Mouse (Mus musculus) limb, embryonic 14.5 days (tissue): ENCODE measurements at regions not wholly inside any gene's neighbourhood (a gene's known extent, or its start where the extent isn't known, plus 50 kb on each side); places are given as distances from the start of the nearest gene placed in this dataset.

Source experiments
- ATAC-seq: fragments of 200-750 bp; cut with Nextera tagmentation; 2 replicates; pipeline ENCODE4 v1.8.0; 2017; ENCODE audit warnings: low read depth, moderate number of reproducible peaks, moderate TSS enrichment; ENCODE audit not compliant: low FRiP score
- DNase-seq: peaks from one replicate; pipeline ENCODE4 v3.0.0-alpha.2; 2015; ENCODE audit warnings: low spot score
- H3K27ac ChIP-seq: fragments of 300-500 bp; sonication (generic); replicated peaks from 2 replicates; pipeline ENCODE4 v1.5.1; 2014; ENCODE audit warnings: low read depth, mild to moderate bottlenecking, low read length, moderate library complexity, mixed read lengths
- H3K27me3 ChIP-seq: fragments of 300-500 bp; sonication (generic); 2 replicates; pipeline ENCODE4 v1.6.1; 2014; ENCODE audit warnings: low read length, mixed read lengths; ENCODE audit not compliant: control insufficient read depth, insufficient read depth
- H3K36me3 ChIP-seq: fragments of 300-500 bp; sonication (generic); 2 replicates; pipeline ENCODE4 v1.6.1; 2014; ENCODE audit warnings: mild to moderate bottlenecking, low read length, moderate library complexity, mixed read lengths; ENCODE audit not compliant: control insufficient read depth, insufficient read depth
- H3K4me1 ChIP-seq: fragments of 300-500 bp; sonication (generic); 2 replicates; pipeline ENCODE4 v1.6.1; 2014; ENCODE audit warnings: antibody characterized with exemption, low read length, mixed read lengths; ENCODE audit not compliant: control insufficient read depth, insufficient read depth
- H3K4me2 ChIP-seq: fragments of 300-500 bp; sonication (generic); replicated peaks from 2 replicates; pipeline ENCODE4 v1.6.1; 2014; ENCODE audit warnings: low read depth, mild to moderate bottlenecking, low read length, moderate library complexity; ENCODE audit not compliant: severe bottlenecking
- H3K4me3 ChIP-seq: fragments of 300-500 bp; sonication (generic); replicated peaks from 2 replicates; pipeline ENCODE4 v1.5.1; 2014; ENCODE audit warnings: low read length
- H3K9ac ChIP-seq: fragments of 300-500 bp; sonication (generic); 2 replicates; pipeline ENCODE4 v1.6.1; 2014; ENCODE audit warnings: mild to moderate bottlenecking, low read depth, low read length, moderate library complexity; ENCODE audit not compliant: severe bottlenecking
- H3K9me3 ChIP-seq: fragments of 300-500 bp; sonication (generic); 2 replicates; pipeline ENCODE4 v1.6.1; 2016; ENCODE audit warnings: low read length; ENCODE audit not compliant: control insufficient read depth
- POLR2A ChIP-seq: fragments of 200-500 bp; IDR thresholded peaks from 2 replicates; pipeline ENCODE4 v1.8.0; 2012; ENCODE audit warnings: inconsistent platforms, mild to moderate bottlenecking, moderate library complexity, borderline replicate concordance; ENCODE audit not compliant: insufficient read depth, insufficient read length; ENCODE audit errors: extremely low read depth
- whole genome bisulfite sequencing: fragments of 180-500 bp; shearing (Covaris S2); extraction: QIAGEN DNeasy Blood & Tissue Kit; methylation state at CpG from one replicate; pipeline ENCODE4 v1.1.7; 2014; 5-methylcytosine and 5-hydroxymethylcytosine counted together

DNA sequence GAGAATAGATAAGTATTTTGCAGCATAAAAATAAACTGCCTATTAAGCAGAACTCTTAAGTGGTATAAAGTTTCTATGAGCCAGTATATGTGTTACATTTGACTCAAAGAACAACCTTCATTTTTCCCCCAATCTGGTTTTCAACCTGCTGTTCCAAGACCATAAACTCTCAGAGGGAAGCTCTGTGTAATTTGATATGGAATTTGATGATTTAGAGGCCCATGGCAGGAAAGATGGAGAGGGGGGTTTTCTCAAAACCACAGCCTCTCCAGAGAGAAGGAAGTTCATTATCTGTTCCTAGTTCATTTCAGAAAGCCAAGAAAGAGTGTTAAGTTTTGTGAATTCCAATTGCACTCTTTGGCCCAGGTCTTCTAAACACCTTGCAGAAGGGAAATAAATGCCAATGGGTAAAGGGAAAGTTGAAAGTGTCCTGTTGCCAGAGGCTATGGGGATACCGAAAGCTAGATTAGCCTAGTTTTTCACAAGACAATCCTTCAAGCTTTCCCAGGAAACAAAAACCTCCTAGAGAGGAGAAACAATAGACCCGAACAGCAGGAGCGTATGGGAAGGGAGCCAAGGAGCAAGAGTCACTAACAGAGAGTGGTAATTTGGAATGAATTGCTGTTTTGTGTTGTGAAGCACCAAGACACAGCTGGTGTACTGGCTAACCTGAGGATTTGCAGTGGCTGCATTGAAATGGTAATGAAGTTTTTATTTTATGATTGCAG, 165.2 kb upstream of the Atp2b1 start:
- Histone ChIP-seq H3K9me3 (no peaks in the 10 kb centered on the region), H3K27me3 (no peaks in the 10 kb centered on the region; the same call in 1 of the 2 replicates), H3K36me3 (no peaks in the 10 kb centered on the region), H3K4me3 (no peak overlapping the region), H3K4me2 (no peak overlapping the region), H3K4me1 (peaks cover 22% of the 10 kb centered on the region; the same call in 1 of the 2 replicates), H3K27ac (no peak overlapping the region), H3K9ac (no peak overlapping the region)
- peak; percentile 77 for DNase-seq
- TF ChIP-seq POLR2A = no peak
- 15% methylated on average over 3 of the region's 3 CpGs for WGBS
- ATAC-seq = peak; percentile 71; the same call in 1 of the 2 replicates

- Histone ChIP-seq H3K27me3 (no peaks in the 10 kb centered on the region; the same call in 1 of the 2 replicates), H3K9me3 (no peaks in the 10 kb centered on the region), H3K4me2 (no peak overlapping the region), H3K4me1 (peaks cover 17% of the 10 kb centered on the region; the same call in 1 of the 2 replicates), H3K4me3 (no peak overlapping the region), H3K27ac (no peak overlapping the region), H3K9ac (no peak overlapping the region), H3K36me3 (no peaks in the 10 kb centered on the region)
- 69% methylated on average over 4 of the region's 4 CpGs for WGBS
- ATAC-seq = no peak
- TF ChIP-seq POLR2A = no peak
- DNase-seq = no peak
These were observed 164.6 kb upstream of the Atp2b1 start for GRCm38 (mm10) chr10:98749584-98749947.

DNA sequence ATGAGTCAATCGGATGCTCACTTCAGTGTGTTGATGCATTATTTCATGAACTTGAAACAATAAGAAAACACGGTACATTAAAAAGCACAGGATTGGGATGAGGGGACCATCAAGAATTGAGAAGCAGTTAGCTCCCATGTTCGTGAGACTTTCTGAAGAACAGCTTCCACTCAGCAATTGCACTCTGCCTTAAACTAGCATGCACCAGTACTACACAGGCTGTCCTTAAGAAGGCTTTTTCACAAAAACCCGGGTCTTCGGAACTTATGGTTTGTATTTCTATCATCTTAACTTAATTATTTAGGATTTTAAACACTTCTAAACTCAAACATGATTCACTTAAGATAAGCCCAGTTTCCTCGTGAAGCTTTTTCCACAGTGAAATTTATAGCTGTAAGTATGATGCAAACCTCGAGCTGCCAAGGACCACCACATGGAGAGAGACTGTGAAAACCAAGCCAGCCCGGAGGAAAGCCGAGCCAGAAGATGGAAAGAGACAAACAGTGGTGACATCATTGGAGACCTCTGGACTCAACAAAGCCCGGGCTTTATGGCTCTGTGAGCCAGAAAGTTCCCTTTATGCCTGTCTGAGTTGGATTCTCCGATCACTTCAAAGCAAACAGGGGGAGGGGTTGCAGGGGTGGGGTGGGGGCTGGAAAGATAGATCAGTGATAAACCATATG, 162.7 kb upstream of the Atp2b1 start:
- Histone ChIP-seq H3K4me2 (no peak overlapping the region), H3K36me3 (no peaks in the 10 kb centered on the region), H3K27ac (no peak overlapping the region), H3K27me3 (no peaks in the 10 kb centered on the region; the same call in 1 of the 2 replicates), H3K4me1 (peaks cover 13% of the 10 kb centered on the region; the same call in 1 of the 2 replicates), H3K9me3 (no peaks in the 10 kb centered on the region), H3K4me3 (no peak overlapping the region), H3K9ac (no peak overlapping the region)
- DNase-seq (peak; percentile 75), ATAC-seq (peak; percentile 73)
- TF ChIP-seq POLR2A = no peak
- 43% methylated on average over 11 of the region's 11 CpGs for WGBS

GRCm38 (mm10) chr10:98761080-98761479, 153.1 kb upstream of the Atp2b1 start:
- no peak for TF ChIP-seq POLR2A
- no peak overlapping the region for H3K27ac ChIP-seq
- no peak for ATAC-seq

GRCm38 (mm10) chr10:98765786-98766419, 148.3 kb upstream of the Atp2b1 start:
- TF ChIP-seq POLR2A = no peak

More at GRCm38 (mm10) chr10:98761080-98761479, 153.1 kb upstream of the Atp2b1 start:
- H3K27me3 ChIP-seq = no peaks in the 10 kb centered on the region
- no peak overlapping the region for H3K4me3 ChIP-seq
- H3K9ac ChIP-seq = no peak overlapping the region
- H3K36me3 ChIP-seq = no peaks in the 10 kb centered on the region
- no peak overlapping the region for H3K4me2 ChIP-seq
- DNase-seq = no peak
- H3K4me1 ChIP-seq = no peaks in the 10 kb centered on the region
- H3K9me3 ChIP-seq = peaks cover 4% of the 10 kb centered on the region; the same call in 1 of the 2 replicates

More at GRCm38 (mm10) chr10:98765786-98766419, 148.3 kb upstream of the Atp2b1 start:
- Histone ChIP-seq H3K36me3 (no peaks in the 10 kb centered on the region), H3K9ac (no peak overlapping the region), H3K9me3 (peaks cover 4% of the 10 kb centered on the region; the same call in 1 of the 2 replicates), H3K27ac (no peak overlapping the region), H3K4me3 (no peak overlapping the region), H3K27me3 (no peaks in the 10 kb centered on the region), H3K4me2 (no peak overlapping the region), H3K4me1 (no peaks in the 10 kb centered on the region)
- WGBS = 58% methylated on average over 11 of the region's 11 CpGs
- ATAC-seq = no peak
- no peak for DNase-seq
